Mouse (Mus musculus): ENCODE results near the gene Spon1. TPM values are rescaled to one million over a fixed set of nuclear protein-coding genes. Genes with fewer than 3 reads are reported as not detected.

The Spon1 gene
- total RNA-seq, 4 experiments from 2014 or later, result 1.0 to 4.8 (median 2.0) TPM

DNA sequence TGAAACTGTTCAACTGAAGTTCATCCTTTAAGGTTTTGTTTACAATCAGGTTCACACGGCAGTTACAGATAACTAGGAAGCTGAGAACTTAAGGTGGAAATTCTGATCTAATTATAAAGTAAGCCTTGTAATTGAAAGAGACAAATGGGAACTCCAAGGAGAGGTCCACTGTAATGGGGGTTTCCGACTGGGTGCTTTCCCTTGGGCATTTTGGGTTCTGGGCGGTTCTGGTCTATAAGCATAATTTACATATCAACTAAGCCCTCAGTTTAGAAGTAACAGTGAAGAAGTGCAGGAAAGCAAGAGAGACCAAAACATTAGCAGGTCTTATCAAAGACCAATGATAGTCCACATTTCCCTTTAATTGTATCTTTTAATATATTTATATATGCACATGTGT is 318.0 kb downstream of the Spon1 start:
- DNase-seq (ENCODE audit: low spot score in 2 of 2), result no peak

DNA sequence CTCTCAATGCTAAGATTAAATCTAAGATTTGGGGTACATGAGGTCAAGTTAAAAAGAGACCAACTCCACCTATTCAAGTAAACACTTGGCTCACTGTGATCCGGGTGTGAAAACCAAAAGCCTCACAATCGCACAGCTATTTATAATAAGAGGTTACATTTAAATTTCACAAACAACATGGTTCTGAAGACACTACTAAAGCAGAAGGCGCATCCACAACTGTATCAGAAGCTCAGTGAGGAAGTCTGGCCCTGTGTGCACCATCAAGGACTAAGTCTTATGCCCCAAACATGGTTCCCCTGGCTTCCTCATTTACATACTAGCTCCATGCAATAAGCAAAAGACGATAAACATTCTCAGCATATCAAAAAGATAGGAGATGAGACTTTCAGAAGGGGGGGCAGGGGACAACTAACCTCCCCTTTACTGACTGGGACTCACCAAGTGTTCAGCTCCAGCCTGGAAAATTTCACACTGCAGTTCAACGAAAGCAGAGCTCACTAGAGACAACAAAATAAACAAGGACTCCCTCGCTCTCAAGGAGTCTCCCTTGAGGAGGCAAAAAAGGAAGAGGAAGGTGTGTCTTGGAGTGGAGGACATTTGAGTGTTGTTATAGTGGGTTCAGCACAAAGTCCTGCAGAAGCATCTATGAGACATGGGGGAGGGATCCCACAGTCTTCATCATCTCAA is 320.4 kb downstream of the Spon1 start:
- DNase-seq (ENCODE audit: low spot score in 2 of 2), result no peak

- DNase-seq (ENCODE audit: low spot score in 2 of 2), result no peak
Observed at GRCm38 (mm10) chr7:114087341-114087740, 321.5 kb downstream of the Spon1 start.

GRCm38 (mm10) chr7:114087986-114088385 is 322.2 kb downstream of the Spon1 start:
- DNase-seq (ENCODE audit: low spot score in 2 of 2), result no peak

DNA sequence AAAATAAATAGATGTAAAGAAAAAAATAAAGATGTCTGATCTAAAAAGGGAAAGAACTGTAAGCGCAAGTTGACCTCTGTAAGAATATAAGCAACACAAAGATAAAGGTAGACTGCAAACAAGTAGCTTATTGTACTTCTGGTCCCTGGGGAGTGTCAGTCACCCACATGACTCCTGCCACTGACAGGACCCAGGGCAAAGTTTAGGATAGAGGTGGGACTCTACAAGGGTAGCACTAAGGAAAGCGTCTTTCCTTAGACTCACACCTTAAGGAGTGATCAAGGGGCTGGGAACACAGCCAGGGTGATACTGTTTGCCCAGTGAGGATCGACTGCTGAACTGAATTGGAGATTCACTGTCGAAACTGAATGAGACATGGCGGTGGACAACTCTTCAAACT is 323.1 kb downstream of the Spon1 start:
- DNase-seq (ENCODE audit: low spot score in 2 of 2), result no peak

DNA sequence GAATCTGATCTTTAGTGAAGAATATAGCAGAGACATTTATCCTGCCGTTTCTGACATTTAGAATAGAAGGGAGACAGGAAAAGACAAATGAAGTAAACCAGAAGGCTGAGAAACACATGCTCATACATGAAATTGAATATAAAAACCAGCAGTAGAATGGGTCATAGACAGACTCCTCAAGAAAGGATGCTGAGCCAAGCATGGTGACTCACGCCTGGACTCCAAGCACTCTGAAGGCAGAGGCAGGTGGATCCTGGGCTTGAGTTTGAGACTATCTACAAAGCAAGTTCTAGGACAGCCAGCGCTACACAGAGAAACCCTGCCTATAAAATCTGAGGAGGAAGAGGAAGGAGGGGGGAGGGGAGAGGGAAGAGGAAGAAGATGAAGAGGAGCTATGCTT is 324.4 kb downstream of the Spon1 start:
- no peak for DNase-seq (ENCODE audit: low spot score in 2 of 2)

DNA sequence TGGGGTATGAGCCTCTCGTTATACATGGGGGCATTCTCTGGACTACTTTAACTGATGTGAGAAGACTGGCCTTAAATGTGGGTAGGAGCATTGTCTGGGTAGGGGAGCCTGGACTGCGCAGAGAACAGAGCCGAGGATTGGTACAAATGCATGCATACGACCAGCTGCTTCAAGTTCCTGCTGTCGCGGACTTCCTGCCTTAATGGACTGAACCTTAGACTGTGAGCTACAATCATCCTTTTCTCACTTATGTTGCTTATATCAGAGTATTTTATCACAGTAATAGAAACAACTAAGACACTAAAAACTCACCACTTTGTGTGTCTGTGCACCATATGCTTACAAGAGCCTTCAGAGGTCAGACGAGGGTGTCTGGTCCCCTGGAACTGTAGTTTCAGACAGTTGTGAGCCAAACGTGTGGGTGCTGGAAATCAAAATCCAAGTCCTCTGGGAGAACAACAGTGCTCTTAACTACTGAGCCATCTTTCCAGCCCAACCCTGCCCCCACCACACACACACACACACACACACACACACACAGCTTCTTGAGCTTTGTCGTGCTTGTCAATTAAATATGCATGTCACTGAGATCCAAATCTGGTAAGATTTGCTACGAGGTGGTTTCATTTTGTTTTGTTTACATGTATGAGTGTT is 325.2 kb downstream of the Spon1 start:
- DNase-seq (ENCODE audit: low spot score in 2 of 2), result no peak
